ENCODE assay signal across 14 mouse cellular contexts in genomic region chr3:104965991-104966554, GRCm38 (mm10). TPM values are rescaled to one million over a fixed set of nuclear protein-coding genes. Genes with fewer than 3 reads are reported as not detected.
"Had no signal": no experiment of that assay in that cellular context is flagged by ENCODE, and none has a peak within 500 bp of the region (broad histone marks: within the 10 kb centered on the region; RNA-seq: fewer than 3 reads in every experiment).

No protein-coding gene starts in this region.

- H3K9me3 ChIP-seq: liver, embryonic 13.5 days; midbrain, embryonic 13.5 days; neural tube, embryonic 13.5 days had no signal

- H3K36me3 ChIP-seq: limb, embryonic 13.5 days; liver, embryonic 13.5 days; midbrain, embryonic 13.5 days; neural tube, embryonic 13.5 days had no signal

- DNase-seq: kidney, adult 2 months; left cerebral cortex, postnatal 4 days; liver, embryonic 13.5 days; lung, adult 2 months; lung, postnatal 14 days; lung, postnatal 4 days; thymus, postnatal 25 days had no signal

- H3K4me3 ChIP-seq: limb, embryonic 13.5 days; liver, embryonic 13.5 days; midbrain, embryonic 13.5 days; neural tube, embryonic 13.5 days had no signal

- H3K27ac ChIP-seq: kidney, postnatal 0 days; limb, embryonic 13.5 days; liver, embryonic 13.5 days; midbrain, embryonic 13.5 days; neural tube, embryonic 13.5 days had no signal

- ATAC-seq: intestine, postnatal 0 days; midbrain, embryonic 13.5 days had no signal

- H3K9ac ChIP-seq: liver, embryonic 13.5 days; midbrain, embryonic 13.5 days; neural tube, embryonic 13.5 days had no signal

- H3K4me2 ChIP-seq: limb, embryonic 13.5 days; liver, embryonic 13.5 days; midbrain, embryonic 13.5 days; neural tube, embryonic 13.5 days had no signal

RNA-seq across cellular contexts. Expression of gene Wnt2b, which starts 4.4 kb away (rescaled TPM):
- total RNA-seq: megakaryocyte progenitor cell, adult 5-6 weeks; megakaryocyte-erythroid progenitor cell, adult 5-6 weeks had no signal
